In the genomic region with DNA sequence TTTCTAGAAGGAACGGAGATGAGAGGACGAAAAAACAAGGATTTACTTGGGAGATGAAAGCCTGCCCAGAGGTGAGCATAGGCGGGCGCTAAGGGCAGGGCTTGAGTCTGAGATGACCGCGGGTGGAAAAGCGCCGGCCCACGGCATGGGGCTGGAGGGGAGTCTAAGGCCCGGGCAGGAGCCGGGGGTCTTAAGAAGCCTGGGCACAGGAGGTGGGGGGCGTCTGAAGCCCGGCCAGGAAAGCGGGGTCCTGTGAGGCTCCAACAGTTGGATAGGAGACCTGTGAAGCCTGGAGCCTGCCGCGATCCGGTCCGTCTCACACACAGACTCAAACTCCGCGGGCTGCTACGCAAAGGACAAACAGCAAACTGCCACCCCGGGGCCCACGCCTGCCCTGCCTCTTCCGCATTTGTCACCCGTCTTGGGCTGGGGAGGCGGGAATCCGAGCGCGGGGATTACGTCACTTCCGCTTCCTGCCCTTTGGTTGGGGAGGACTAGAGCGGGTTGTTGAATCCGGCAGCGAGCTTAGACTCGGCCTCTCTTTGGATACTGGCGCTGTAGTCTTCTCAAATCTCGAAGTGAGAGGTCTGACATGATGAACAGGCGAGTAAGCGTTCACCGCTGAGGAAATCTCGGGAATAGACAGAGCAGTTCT, we compare ENCODE assay signal across 8 mouse cellular contexts. TPM values are rescaled to one million over a fixed set of nuclear protein-coding genes. Genes with fewer than 3 reads are reported as not detected.
DNase-seq lines count a peak whose midpoint lies in the region; ATAC-seq and TF ChIP-seq lines count a peak whose summit lies in the region.

A gene (minus strand): TSS at position 445 of the 655 bp plus-strand sequence.

- H3K36me3 ChIP-seq in MEL (ENCODE audit: control insufficient read depth in 1 of 2, insufficient read depth in 2 of 2, low read length in 2 of 2): peaks cover 0 to 27% of the 10 kb centered on the region in 2 experiments; a peak in 3 of 4 replicates
- H3K36me3 ChIP-seq in forebrain, postnatal 0 days (ENCODE audit: insufficient read depth): no peaks in the 10 kb centered on the region
- H3K36me3 ChIP-seq in lung, embryonic 15.5 days: 0 out of 2 replicates have a peak, but pooled peaks cover 3% of the 10 kb centered on the region

- H3K27ac ChIP-seq in MEL (ENCODE audit: control insufficient read depth, low read depth, low read length): peak within 1 kb of the TSS; percentile 89
- H3K27ac ChIP-seq in cerebellum, adult 2 months (ENCODE audit: insufficient read depth, low read length): peak within 1 kb of the TSS; percentile 55
- H3K27ac ChIP-seq in forebrain, postnatal 0 days (ENCODE audit: low read depth, low read length): peak within 1 kb of the TSS; percentile 92
- peak within 1 kb of the TSS; percentile 96 for H3K27ac ChIP-seq in lung, embryonic 15.5 days

- peaks cover 9 to 14% of the 10 kb centered on the region in 2 experiments; a peak in 3 of 4 replicates for H3K4me1 ChIP-seq in MEL (ENCODE audit: control insufficient read depth in 1 of 2, insufficient read depth in 2 of 2, low read length in 2 of 2)
- no peaks in the 10 kb centered on the region for H3K4me1 ChIP-seq in cerebellum, adult 2 months (ENCODE audit: control insufficient read depth, insufficient read depth, low read length)
- peaks cover 8% of the 10 kb centered on the region; the same call in 1 of the 2 replicates for H3K4me1 ChIP-seq in forebrain, postnatal 0 days (ENCODE audit: insufficient read depth)
- peaks cover 17% of the 10 kb centered on the region; the same call in 1 of the 2 replicates for H3K4me1 ChIP-seq in lung, embryonic 15.5 days

- peak within 1 kb of the TSS; percentile 62 for H3K4me2 ChIP-seq in forebrain, postnatal 0 days (ENCODE audit: low read depth)
- peak within 1 kb of the TSS; percentile 87 for H3K4me2 ChIP-seq in lung, embryonic 15.5 days

- H3K27me3 ChIP-seq in MEL (ENCODE audit: control insufficient read depth in 1 of 2, insufficient read depth in 2 of 2, low read length in 2 of 2): no peaks in the 10 kb centered on the region
- H3K27me3 ChIP-seq in cerebellum, adult 2 months (ENCODE audit: control insufficient read depth, insufficient read depth, low read length): no peaks in the 10 kb centered on the region
- no peaks in the 10 kb centered on the region for H3K27me3 ChIP-seq in forebrain, postnatal 0 days (ENCODE audit: insufficient read depth, low read length)
- H3K27me3 ChIP-seq in lung, embryonic 15.5 days: no peaks in the 10 kb centered on the region

- TF ChIP-seq POLR2A in MEL (IDR thresholded peaks at IDR 0.05; ENCODE audit: control insufficient read depth in 1 of 2, insufficient read depth in 1 of 2, low read depth in 1 of 2, low read length in 2 of 2, poor library complexity in 1 of 2): peak; percentile 93 to 98
- peak; percentile 97; the same call in 1 of the 2 replicates for TF ChIP-seq POLR2A in cerebellum, adult 2 months (IDR thresholded peaks at IDR 0.05; ENCODE audit: borderline replicate concordance, insufficient read depth, low read length)

- peaks cover 10% of the 10 kb centered on the region; the same call in 1 of the 2 replicates for H3K79me2 ChIP-seq in MEL (ENCODE audit: control insufficient read depth, insufficient read depth, low read length, poor library complexity)

- WGBS in cerebellum, adult 2 months: under 1% methylated on average over 41 of the region's 41 CpGs
- WGBS in forebrain, postnatal 0 days: under 1% methylated on average over 41 of the region's 41 CpGs
- under 1% methylated on average over 41 of the region's 41 CpGs for WGBS in lung, embryonic 15.5 days

- peak; percentile 98 for DNase-seq in MEL (ENCODE audit: low read depth, low spot score)
- peak; percentile 97 to 98 for DNase-seq in cerebellum, adult 2 months
- peak; percentile 98 for DNase-seq in forebrain, postnatal 0 days
- peak; percentile 98 for DNase-seq in heart, postnatal 4 days
- DNase-seq in layer of hippocampus, adult 8-10 months (ENCODE audit: low spot score in 2 of 2): peak; percentile 97
- peak; percentile 95 for DNase-seq in ovary, adult 18-20 months (ENCODE audit: low spot score)
- DNase-seq in thymus, postnatal 0 days (ENCODE audit: low spot score): peak; percentile 99

- TF ChIP-seq RAD21 in MEL (IDR thresholded peaks at IDR 0.05; ENCODE audit: low read depth, low read length): no peak

- peak in 1 of 2 experiments; percentile 56; a peak in 1 of 4 replicates for TF ChIP-seq EP300 in MEL (IDR thresholded peaks at IDR 0.05; ENCODE audit: low read depth in 1 of 2, low read length in 2 of 2)

- peak within 1 kb of the TSS; percentile 80 to 84 for H3K4me3 ChIP-seq in MEL (ENCODE audit: control insufficient read depth in 1 of 2, insufficient read depth in 1 of 2, low read depth in 2 of 2, low read length in 2 of 2)
- H3K4me3 ChIP-seq in cerebellum, adult 2 months (replicated peaks; ENCODE audit: insufficient read depth, low read depth, low read length): peak within 1 kb of the TSS; percentile 83
- H3K4me3 ChIP-seq in forebrain, postnatal 0 days (ENCODE audit: low read depth, low read length): peak within 1 kb of the TSS; percentile 52
- peak within 1 kb of the TSS; percentile 69 for H3K4me3 ChIP-seq in lung, embryonic 15.5 days

- peak; percentile 100 for ATAC-seq in forebrain, postnatal 0 days
- ATAC-seq in lung, embryonic 15.5 days (ENCODE audit: borderline replicate concordance, extremely low read depth, low FRiP score, low TSS enrichment): peak; percentile 99

- TF ChIP-seq CTCF in MEL (IDR thresholded peaks at IDR 0.05 in 2 of 3, conservative IDR thresholded peaks at IDR 0.05 in 1 of 3; ENCODE audit: control insufficient read depth in 1 of 3, insufficient read depth in 1 of 3, low read depth in 2 of 3, low read length in 3 of 3, poor library complexity in 1 of 3, severe bottlenecking in 1 of 3): no peak
- no peak for TF ChIP-seq CTCF in cerebellum, adult 2 months (IDR thresholded peaks at IDR 0.05; ENCODE audit: borderline replicate concordance, insufficient read depth, low read depth, low read length)
- TF ChIP-seq CTCF in forebrain, postnatal 0 days (IDR thresholded peaks at IDR 0.05; ENCODE audit: low read depth): peak; percentile 47

- no peaks in the 10 kb centered on the region for H3K9me3 ChIP-seq in MEL (replicated peaks; ENCODE audit: insufficient read depth, low read length)
- H3K9me3 ChIP-seq in forebrain, postnatal 0 days (ENCODE audit: low read length): no peaks in the 10 kb centered on the region
- H3K9me3 ChIP-seq in lung, embryonic 15.5 days: no peaks in the 10 kb centered on the region

- peak within 1 kb of the TSS; percentile 93 for H3K9ac ChIP-seq in MEL (ENCODE audit: control insufficient read depth, low read depth, low read length, poor library complexity, severe bottlenecking)
- peak within 1 kb of the TSS; percentile 64 for H3K9ac ChIP-seq in forebrain, postnatal 0 days
- peak within 1 kb of the TSS; percentile 84 for H3K9ac ChIP-seq in lung, embryonic 15.5 days

TF ChIP-seq in MEL, 35 proteins besides CTCF, POLR2A, EP300 and RAD21 (continues in another document):
- TF ChIP-seq JUND (IDR thresholded peaks at IDR 0.05; ENCODE audit: low read depth, low read length): no peak
- peak; percentile 88 for TF ChIP-seq HCFC1 (IDR thresholded peaks at IDR 0.05; ENCODE audit: low read depth, low read length)
- TF ChIP-seq ZKSCAN1 (IDR thresholded peaks at IDR 0.05; ENCODE audit: low read depth, low read length): no peak
- TF ChIP-seq CHD2 (IDR thresholded peaks at IDR 0.05; ENCODE audit: low read length): no peak
- peak; percentile 98 for TF ChIP-seq E2F4 (IDR thresholded peaks at IDR 0.05; ENCODE audit: borderline replicate concordance, low read depth, low read length)
- TF ChIP-seq MYC (IDR thresholded peaks at IDR 0.05; ENCODE audit: low read depth, low read length): peak; percentile 46; the same call in 1 of the 2 replicates
- peak; percentile 60 for TF ChIP-seq MAX (IDR thresholded peaks at IDR 0.05; ENCODE audit: low read length)
- peak; percentile 95 for TF ChIP-seq SIN3A (IDR thresholded peaks at IDR 0.05; ENCODE audit: low read length)
- peak; percentile 20; the same call in 1 of the 2 replicates for TF ChIP-seq POLR2AphosphoS5 (IDR thresholded peaks at IDR 0.05; ENCODE audit: borderline replicate concordance, low read depth, low read length)
- TF ChIP-seq USF2 (IDR thresholded peaks at IDR 0.05; ENCODE audit: borderline replicate concordance in 1 of 2, insufficient read depth in 1 of 2, low read depth in 1 of 2, low read length in 2 of 2): no peak
- TF ChIP-seq MYB (IDR thresholded peaks at IDR 0.05; ENCODE audit: low read depth, low read length): peak; percentile 69
- TF ChIP-seq TBP (IDR thresholded peaks at IDR 0.05; ENCODE audit: low read depth, low read length): peak; percentile 94
- peak; percentile 87 for TF ChIP-seq TCF12 (IDR thresholded peaks at IDR 0.05; ENCODE audit: low read depth, low read length)
- peak; percentile 97 for TF ChIP-seq POLR2AphosphoS2 (IDR thresholded peaks at IDR 0.05; ENCODE audit: low read length)
- peak; percentile 73 for TF ChIP-seq ETS1 (IDR thresholded peaks at IDR 0.05; ENCODE audit: low read depth, low read length)
- TF ChIP-seq ELF1 (IDR thresholded peaks at IDR 0.05; ENCODE audit: low read depth, low read length): peak; percentile 99
- peak; percentile 97 for TF ChIP-seq ZMIZ1 (IDR thresholded peaks at IDR 0.05; ENCODE audit: low read depth, low read length)
- no peak for TF ChIP-seq USF1 (IDR thresholded peaks at IDR 0.05; ENCODE audit: low read depth, low read length)
- TF ChIP-seq MXI1 (IDR thresholded peaks at IDR 0.05; ENCODE audit: low read depth, low read length): peak; percentile 91
- no peak for TF ChIP-seq TAL1 (IDR thresholded peaks at IDR 0.05; ENCODE audit: low read length)
- TF ChIP-seq KAT2A (conservative IDR thresholded peaks at IDR 0.05; ENCODE audit: low read depth, low read length): no peak; the same call in 1 of the 2 replicates
- TF ChIP-seq NRF1 (IDR thresholded peaks at IDR 0.05; ENCODE audit: insufficient read depth, low read depth, low read length, poor library complexity, severe bottlenecking): no peak
- TF ChIP-seq GATA1 (IDR thresholded peaks at IDR 0.05; ENCODE audit: low read depth, low read length): peak; percentile 11; the same call in 1 of the 2 replicates

RNA-seq across cellular contexts. Expression of the gene that starts here (rescaled TPM):
- 3.7 and 4.3 TPM in 2 replicates for total RNA-seq in MEL (2012; rRNA removed)
- 1 to 10 TPM in 1 of 2 experiments, not detected in 1; 4.0 TPM for polyA plus RNA-seq in MEL (2012; ENCODE audit: insufficient read depth in 1 of 2, insufficient read length in 2 of 2, low read depth in 1 of 2, low replicate concordance in 2 of 2, missing spikeins in 1 of 2)
- polyA plus RNA-seq in cerebellum, adult 2 months (2012; rRNA removed): 1.5 and 1.6 TPM in 2 replicates
- 6.3 and 8.7 TPM in 2 replicates for total RNA-seq in forebrain, postnatal 0 days (2014; rRNA removed)
- polyA plus RNA-seq in forebrain, postnatal 0 days (2015; fragmentation: Nextera tagmentation; extraction: Ambion mirVana): 4.2 and 7.8 TPM in 2 replicates
- 1 to 10 TPM; 3.6 TPM for total RNA-seq in heart, postnatal 4 days (2021)
- total RNA-seq in layer of hippocampus, adult 8-10 months (2022): 1 to 10 TPM; 2.3 to 3.4 (median 2.4) TPM
- 9.0 and 9.3 TPM in 2 replicates for polyA plus RNA-seq in lung, embryonic 15.5 days (2015; fragmentation: Nextera tagmentation; extraction: Ambion mirVana)
- 11.2 and 14.6 TPM in 2 replicates for polyA plus RNA-seq in thymus, postnatal 0 days (2015; fragmentation: Nextera tagmentation; extraction: Ambion mirVana)

Comparison
In these comparisons a context has a peak if more than half of its experiments do, and no peak if none do; other contexts are left out.
1. Peak in every context shown above with its lines: DNase-seq, ATAC-seq, H3K4me3 ChIP-seq and H3K27ac ChIP-seq.